Mouse (Mus musculus): ENCODE measurements at regions not wholly inside any gene's neighbourhood (a gene's known extent, or its start where the extent isn't known, plus 50 kb on each side); places are given as distances from the start of the nearest gene placed in this dataset.

GRCm38 (mm10) chrX:99610096-99610495, 139.0 kb upstream of the Pja1 start:
- TF ChIP-seq TAL1 (conservative IDR thresholded peaks at IDR 0.05; ENCODE audit: low read depth, low read length) (no peak), CTCF (IDR thresholded peaks at IDR 0.05; ENCODE audit: low read depth, low read length) (no peak), GATA1 (IDR thresholded peaks at IDR 0.05; ENCODE audit: borderline replicate concordance, low read length) (no peak), POLR2AphosphoS5 (IDR thresholded peaks at IDR 0.05; ENCODE audit: insufficient replicate concordance, low read depth, low read length) (no peak), GATA2 (IDR thresholded peaks at IDR 0.05; ENCODE audit: borderline replicate concordance, low read depth, low read length) (no peak)
